Mouse (Mus musculus) kidney, postnatal 0 days (tissue): ENCODE data around the gene Vmn2r106. TPM values are rescaled to one million over a fixed set of nuclear protein-coding genes. Genes with fewer than 3 reads are reported as not detected.

ENCODE experiments used
- ATAC-seq: fragments of 200-750 bp; cut with Nextera tagmentation; replicated peaks from 2 replicates; pipeline ENCODE4 v1.8.0; 2017; ENCODE audit warnings: low read depth, moderate number of reproducible peaks, moderate TSS enrichment, moderate library complexity; ENCODE audit not compliant: low FRiP score
- DNase-seq: peaks from one replicate; pipeline ENCODE4 v3.0.0-alpha.2; 2016; ENCODE audit warnings: low spot score
- H3K27ac ChIP-seq: fragments of 300-500 bp; sonication (generic); 2 replicates; pipeline ENCODE4 v1.5.1; 2014; ENCODE audit warnings: mild to moderate bottlenecking
- H3K27me3 ChIP-seq: fragments of 300-500 bp; sonication (generic); 2 replicates; pipeline ENCODE4 v1.6.1; 2014; ENCODE audit warnings: low read length, mixed read lengths; ENCODE audit not compliant: insufficient read depth
- H3K36me3 ChIP-seq: fragments of 300-500 bp; sonication (generic); 2 replicates; pipeline ENCODE4 v1.6.1; 2014; ENCODE audit warnings: low read length, mixed read lengths; ENCODE audit not compliant: insufficient read depth
- H3K4me1 ChIP-seq: fragments of 300-500 bp; sonication (generic); replicated peaks from 2 replicates; pipeline ENCODE4 v1.6.1; 2014; ENCODE audit warnings: antibody characterized with exemption, low read length, mixed read lengths; ENCODE audit not compliant: insufficient read depth
- H3K4me2 ChIP-seq: fragments of 300-500 bp; sonication (generic); 2 replicates; pipeline ENCODE4 v1.6.1; 2014; ENCODE audit warnings: mild to moderate bottlenecking, low read length, moderate library complexity, mixed read lengths
- H3K4me3 ChIP-seq: fragments of 300-500 bp; sonication (generic); replicated peaks from 2 replicates; pipeline ENCODE4 v1.5.1; 2014; ENCODE audit warnings: low read depth, low read length
- H3K9ac ChIP-seq: fragments of 300-500 bp; sonication (generic); 2 replicates; pipeline ENCODE4 v1.6.1; 2014; ENCODE audit warnings: low read depth, low read length
- H3K9me3 ChIP-seq: fragments of 300-500 bp; sonication (generic); replicated peaks from 2 replicates; pipeline ENCODE4 v1.6.1; 2016; ENCODE audit warnings: low read length, inconsistent platforms, mixed read lengths
- CTCF ChIP-seq: IDR thresholded peaks from 2 replicates; pipeline ENCODE4 v1.5.1; 2016; ENCODE audit warnings: antibody characterized with exemption, low read depth, mild to moderate bottlenecking, moderate library complexity
- WGBS: fragments of 180-500 bp; shearing (Covaris S2); extraction: QIAGEN DNeasy Blood & Tissue Kit; methylation state at CpG from one replicate; pipeline ENCODE4 v1.1.7; 2014; 5-methylcytosine and 5-hydroxymethylcytosine counted together
- polyA plus RNA-seq: library from polyadenylated mRNA; unstranded; fragments of >200 nt; fragmentation: Nextera tagmentation; extraction: Ambion mirVana; gene quantifications from 2 replicates; pipeline ENCODE4 v1.2.1, GENCODE M21; 2015

Vmn2r106 gene
- polyA plus RNA-seq: not detected in 2 replicates

DNA sequence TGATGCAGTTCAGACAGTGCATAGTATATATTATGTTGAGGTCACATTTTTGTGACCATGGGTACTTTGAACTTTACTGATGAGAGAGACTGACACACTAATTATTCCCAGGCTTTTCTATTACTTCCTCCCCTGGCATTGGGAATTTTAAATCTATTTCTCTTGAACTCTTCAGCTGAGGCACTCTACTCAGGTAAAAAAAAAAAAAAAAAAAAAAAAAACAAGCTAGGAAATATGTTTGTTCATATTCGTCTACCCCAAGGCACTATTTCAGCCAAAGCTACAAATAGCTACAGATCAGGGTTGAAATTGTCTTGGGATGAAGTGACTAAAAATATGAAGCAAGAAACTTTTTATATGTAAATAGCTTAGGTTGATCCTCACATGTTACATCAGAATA lies at the start of gene Vmn2r106:
Gene Vmn2r106 (minus strand): TSS at position 101 of the 400 bp plus-strand sequence.
- ATAC-seq (no peak), DNase-seq (no peak)
- no peak within 1 kb of the TSS for H3K4me2 ChIP-seq
- no peaks in the 10 kb centered on the region for H3K4me1 ChIP-seq
- H3K9ac ChIP-seq: no peak within 1 kb of the TSS
- H3K4me3 ChIP-seq: no peak within 1 kb of the TSS
- no peak within 1 kb of the TSS for H3K27ac ChIP-seq
- TF ChIP-seq CTCF: no peak
- WGBS: 69% methylated on average over 1 of the region's 1 CpGs
- H3K9me3 ChIP-seq: no peaks in the 10 kb centered on the region
- no peaks in the 10 kb centered on the region for H3K27me3 ChIP-seq
- H3K36me3 ChIP-seq: no peaks in the 10 kb centered on the region

GRCm38 (mm10) chr17:20305790-20306189 lies 20.4 kb upstream of the Vmn2r106 start:
- no peak for TF ChIP-seq CTCF
- Histone ChIP-seq H3K4me1 (no peaks in the 10 kb centered on the region), H3K9me3 (no peaks in the 10 kb centered on the region), H3K36me3 (no peaks in the 10 kb centered on the region), H3K27me3 (no peaks in the 10 kb centered on the region), H3K9ac (no peak overlapping the region), H3K4me3 (no peak overlapping the region), H3K27ac (no peak overlapping the region), H3K4me2 (no peak overlapping the region)
- DNase-seq: no peak
- no peak for ATAC-seq
- WGBS: 93% methylated on average over 1 of the region's 1 CpGs

DNA sequence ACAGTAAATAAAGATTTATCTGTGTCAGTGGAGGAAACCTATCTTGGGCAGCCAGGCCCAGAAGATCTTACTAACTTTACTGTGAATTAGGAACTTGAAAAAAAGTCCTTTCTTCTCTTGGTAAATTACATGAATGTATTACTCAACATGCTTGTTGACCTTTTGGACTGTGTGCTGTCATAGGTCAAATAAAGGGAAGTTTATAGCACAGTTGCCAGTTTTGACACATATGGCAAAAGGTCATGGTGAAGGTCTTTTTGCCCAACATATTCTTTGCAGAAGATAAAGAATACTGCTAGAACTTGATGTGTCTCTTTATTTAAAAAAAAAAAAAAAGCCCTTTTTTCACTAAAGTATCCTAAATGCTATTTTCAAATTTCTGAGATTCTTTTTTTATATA lies 1.6 kb upstream of the Vmn2r106 start:
- DNase-seq (no peak), ATAC-seq (no peak)
- Histone ChIP-seq H3K4me3 (no peak overlapping the region), H3K36me3 (no peaks in the 10 kb centered on the region), H3K27me3 (no peaks in the 10 kb centered on the region), H3K9ac (no peak overlapping the region), H3K27ac (no peak overlapping the region), H3K9me3 (no peaks in the 10 kb centered on the region), H3K4me2 (no peak overlapping the region), H3K4me1 (no peaks in the 10 kb centered on the region)
- no peak for TF ChIP-seq CTCF

DNA sequence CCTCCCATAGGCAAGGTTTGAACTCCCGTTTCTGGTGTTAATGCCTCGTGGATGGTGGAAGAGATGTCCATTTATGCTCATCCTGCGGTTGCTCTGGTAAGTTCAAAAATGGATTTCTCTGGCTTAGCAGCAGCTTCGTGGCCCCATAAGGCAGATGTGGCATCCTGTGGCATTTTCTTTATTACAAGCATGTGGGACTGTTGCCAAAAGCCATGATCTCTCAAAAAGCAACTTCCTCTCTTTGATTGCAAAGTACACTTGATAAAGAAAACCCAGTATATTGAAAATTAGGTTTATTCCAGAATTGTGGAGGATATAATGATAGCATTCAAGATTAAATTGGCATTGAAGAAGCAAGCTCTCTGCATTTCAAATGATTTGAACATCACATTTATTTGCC lies 29.8 kb downstream of the Vmn2r106 start:
- DNase-seq (no peak), ATAC-seq (no peak)
- Histone ChIP-seq H3K27me3 (no peaks in the 10 kb centered on the region), H3K9ac (no peak overlapping the region), H3K4me1 (no peaks in the 10 kb centered on the region), H3K27ac (no peak overlapping the region), H3K36me3 (no peaks in the 10 kb centered on the region), H3K4me3 (no peak overlapping the region), H3K9me3 (no peaks in the 10 kb centered on the region), H3K4me2 (no peak overlapping the region)
- 63% methylated on average over 4 of the region's 4 CpGs for WGBS
- TF ChIP-seq CTCF: no peak

- Histone ChIP-seq H3K27me3 (no peaks in the 10 kb centered on the region), H3K9me3 (no peaks in the 10 kb centered on the region), H3K36me3 (no peaks in the 10 kb centered on the region), H3K27ac (no peak within 1 kb of the TSS), H3K4me1 (no peaks in the 10 kb centered on the region), H3K9ac (no peak within 1 kb of the TSS), H3K4me3 (no peak within 1 kb of the TSS), H3K4me2 (no peak within 1 kb of the TSS)
- no peak for DNase-seq
- ATAC-seq: no peak
- TF ChIP-seq CTCF: no peak
- 68% methylated on average over 2 of the region's 2 CpGs for WGBS
Observed at GRCm38 (mm10) chr17:20234952-20235351, 50.4 kb downstream of the Vmn2r106 start, which contains the start of gene Vmn2r105. Gene Vmn2r105 (minus strand): TSS chr17:20235052.

Other genes starting within 250 kb of the Vmn2r106 start
- not detected in 2 replicates for gene Vmn2r104, start 237.2 kb downstream of the Vmn2r106 start, polyA plus RNA-seq
- not detected in 2 replicates for gene Fpr-rs7, start 171.3 kb downstream of the Vmn2r106 start, polyA plus RNA-seq
- not detected in 2 replicates for gene Fpr-rs6, start 102.5 kb downstream of the Vmn2r106 start, polyA plus RNA-seq
- gene Vmn2r105, start 50.5 kb downstream of the Vmn2r106 start, polyA plus RNA-seq: not detected in 2 replicates
- gene Vmn2r107, start 59.7 kb upstream of the Vmn2r106 start, polyA plus RNA-seq: not detected in 2 replicates
- gene Vmn1r224, start 128.6 kb upstream of the Vmn2r106 start, polyA plus RNA-seq: not detected in 2 replicates
- gene Vmn2r108, start 195.8 kb upstream of the Vmn2r106 start, polyA plus RNA-seq: not detected in 2 replicates
- gene Vmn1r225, start 212.6 kb upstream of the Vmn2r106 start, polyA plus RNA-seq: not detected in 2 replicates